Mouse (Mus musculus): Measurements from ENCODE around the gene Piwil4. TPM values are rescaled to one million over a fixed set of nuclear protein-coding genes. Genes with fewer than 3 reads are reported as not detected.

The Piwil4 gene
- polyA plus RNA-seq, 1 experiment from 2014 or later: 0.06 TPM

DNA sequence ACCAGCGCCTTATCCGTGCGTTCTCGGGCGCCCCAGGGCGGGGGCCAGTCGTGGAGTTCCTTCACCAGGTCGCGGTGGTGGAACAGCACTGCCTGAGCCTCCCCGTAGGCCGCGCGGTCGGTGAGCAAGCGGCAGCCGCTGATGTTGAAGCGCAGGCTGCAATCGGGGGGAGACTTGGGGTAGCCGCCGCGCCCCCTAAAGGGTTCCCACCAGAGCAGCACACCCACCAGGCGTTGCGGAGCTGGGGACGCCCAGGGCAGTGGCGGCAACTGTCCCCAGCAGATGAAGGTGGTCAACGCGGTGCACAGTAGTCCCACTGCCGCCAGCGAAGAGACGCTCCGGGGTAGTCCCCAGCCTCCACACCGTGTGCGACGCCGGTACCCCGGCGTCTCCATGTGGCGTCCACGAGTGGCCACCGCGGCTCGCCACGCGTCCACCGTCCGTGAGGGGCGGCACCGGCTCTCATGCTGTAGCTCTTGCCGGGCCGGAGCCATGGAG, 11.0 kb upstream of the Piwil4 start:
- Histone ChIP-seq H3K4me3 (ENCODE audit: inconsistent target) (peak overlapping the region; percentile 1; the same call in 1 of the 2 replicates), H3K79me2 (ENCODE audit: inconsistent target) (no peaks in the 10 kb centered on the region), H3K27ac (no peak overlapping the region), H3K36me3 (ENCODE audit: inconsistent target) (no peaks in the 10 kb centered on the region)
- WGBS (ENCODE audit: missing documents): 2% methylated on average over 50 of the region's 50 CpGs

DNA sequence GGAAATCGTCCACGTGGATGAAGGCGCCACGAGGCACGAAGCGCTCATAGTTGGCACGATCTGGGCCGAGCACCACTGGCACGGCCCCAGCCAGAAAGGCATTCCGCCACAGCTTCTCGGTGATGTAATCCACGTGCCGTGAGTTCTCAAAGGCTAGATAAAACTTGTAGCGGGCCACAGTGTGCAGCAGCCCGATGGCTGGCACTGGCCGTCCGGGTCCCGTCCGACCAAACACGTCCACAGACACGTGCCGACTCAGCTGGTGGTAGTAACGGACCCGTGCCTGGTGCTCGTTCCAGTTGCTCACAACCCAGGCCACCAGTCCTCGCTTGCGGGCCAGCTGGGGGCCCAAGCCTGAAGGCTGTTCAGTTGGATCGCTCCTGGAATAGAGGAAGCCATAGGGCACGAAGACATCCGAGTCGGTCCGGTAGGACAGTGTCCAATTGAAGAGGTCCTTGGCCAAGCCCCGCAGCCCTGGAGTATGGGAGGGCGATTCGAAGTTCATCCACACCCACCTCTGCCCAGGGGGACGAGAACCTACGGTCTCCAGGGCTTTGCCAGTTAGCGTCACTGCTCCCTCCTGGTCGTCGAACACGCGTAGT, 10.5 kb upstream of the Piwil4 start:
- Histone ChIP-seq H3K4me3 (ENCODE audit: inconsistent target) (peak overlapping the region; percentile 1; the same call in 1 of the 2 replicates), H3K79me2 (ENCODE audit: inconsistent target) (no peaks in the 10 kb centered on the region), H3K27ac (no peak overlapping the region), H3K36me3 (ENCODE audit: inconsistent target) (no peaks in the 10 kb centered on the region)
- WGBS (ENCODE audit: missing documents): 75% methylated on average over 41 of the region's 42 CpGs

GRCm38 (mm10) chr9:14739498-14740150, 909 bp downstream of the Piwil4 start:
- Histone ChIP-seq H3K79me2 (ENCODE audit: inconsistent target) (no peaks in the 10 kb centered on the region), H3K4me3 (ENCODE audit: inconsistent target) (no peak overlapping the region), H3K36me3 (ENCODE audit: inconsistent target) (no peaks in the 10 kb centered on the region), H3K27ac (no peak overlapping the region)
- WGBS (ENCODE audit: missing documents): 73% methylated on average over 4 of the region's 4 CpGs

DNA sequence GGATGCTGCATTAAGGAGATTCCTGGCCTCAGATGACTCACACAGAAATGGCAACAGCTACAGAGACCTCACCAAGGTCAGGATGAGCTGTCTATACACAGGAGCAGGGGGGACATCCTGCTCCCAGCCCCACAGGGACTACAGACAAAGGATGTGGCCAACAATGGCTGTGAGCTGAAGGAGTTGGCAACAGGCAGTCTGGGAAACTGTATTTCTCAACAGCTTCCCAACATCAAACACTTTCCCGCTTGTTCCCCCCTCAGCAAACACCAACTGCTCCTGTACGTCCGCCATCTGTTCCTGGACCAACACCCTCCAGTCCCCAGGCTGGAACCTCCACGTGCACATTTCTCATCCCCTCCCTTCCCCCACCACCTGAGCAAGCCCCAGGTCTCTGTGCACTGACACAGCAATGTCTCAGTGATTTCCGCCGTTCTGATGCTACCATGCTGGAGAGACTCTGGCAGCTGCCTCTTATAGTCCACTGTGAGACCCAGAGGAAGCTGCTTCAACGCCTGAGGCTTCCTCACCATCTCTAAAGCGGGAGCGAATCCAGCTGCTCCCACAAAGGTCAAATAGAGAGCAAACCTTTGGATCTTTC, 9.5 kb downstream of the Piwil4 start:
- 65% methylated on average over 9 of the region's 9 CpGs for WGBS (ENCODE audit: missing documents)
- H3K79me2 ChIP-seq (ENCODE audit: inconsistent target): no peaks in the 10 kb centered on the region
- no peak overlapping the region for H3K27ac ChIP-seq
- H3K4me3 ChIP-seq (ENCODE audit: inconsistent target): no peak overlapping the region
- no peaks in the 10 kb centered on the region for H3K36me3 ChIP-seq (ENCODE audit: inconsistent target)

GRCm38 (mm10) chr9:14728365-14728764, 12.2 kb downstream of the Piwil4 start:
- no peak overlapping the region for H3K27ac ChIP-seq
- no peaks in the 10 kb centered on the region for H3K36me3 ChIP-seq (ENCODE audit: inconsistent target)
- no peaks in the 10 kb centered on the region for H3K79me2 ChIP-seq (ENCODE audit: inconsistent target)
- H3K4me3 ChIP-seq (ENCODE audit: inconsistent target): no peak overlapping the region
- WGBS (ENCODE audit: missing documents): 94% methylated on average over 4 of the region's 4 CpGs

DNA sequence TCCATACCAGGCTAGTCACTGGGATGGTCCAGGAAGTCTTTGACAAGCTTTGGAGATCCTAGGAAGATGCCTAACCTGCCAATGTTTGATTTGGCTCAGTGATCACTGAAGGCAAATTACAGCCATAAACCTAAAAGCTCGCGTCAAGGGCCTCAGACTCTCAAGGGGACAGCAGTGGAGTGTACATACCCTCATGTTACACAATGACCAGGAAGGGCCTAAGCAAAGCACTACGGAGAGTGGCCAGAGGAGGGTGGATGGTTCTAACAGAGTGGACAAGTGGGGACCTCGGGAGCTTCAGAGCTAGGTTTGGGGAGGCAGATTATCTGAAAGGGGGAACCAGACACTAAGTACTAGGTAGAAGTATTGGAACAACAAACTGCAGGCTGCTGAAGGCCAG, 13.9 kb downstream of the Piwil4 start:
- Histone ChIP-seq H3K27ac (no peak overlapping the region), H3K36me3 (ENCODE audit: inconsistent target) (no peaks in the 10 kb centered on the region), H3K79me2 (ENCODE audit: inconsistent target) (no peaks in the 10 kb centered on the region), H3K4me3 (ENCODE audit: inconsistent target) (no peak overlapping the region)
- 96% methylated on average over 4 of the region's 4 CpGs for WGBS (ENCODE audit: missing documents)

DNA sequence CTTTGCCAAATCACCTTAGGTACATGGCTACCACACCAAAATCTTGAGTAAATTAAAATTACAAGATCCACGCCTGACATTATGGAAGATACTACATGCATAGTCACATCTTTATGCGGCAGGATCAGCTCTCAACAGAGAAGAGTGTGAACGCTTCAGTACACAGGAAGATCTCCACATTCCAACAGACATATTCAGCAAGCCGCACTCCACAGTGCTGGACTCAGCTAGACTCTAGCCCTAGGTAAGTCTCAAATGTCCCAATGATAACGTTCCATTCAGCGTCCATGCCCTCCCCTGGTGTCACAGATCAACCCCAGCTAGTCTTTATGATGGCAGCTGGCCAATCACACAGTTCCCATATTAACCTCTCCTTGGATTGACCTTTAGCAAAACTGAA, 14.5 kb downstream of the Piwil4 start:
- H3K4me3 ChIP-seq (ENCODE audit: inconsistent target): no peak overlapping the region
- H3K79me2 ChIP-seq (ENCODE audit: inconsistent target): no peaks in the 10 kb centered on the region
- H3K27ac ChIP-seq: no peak overlapping the region
- no peaks in the 10 kb centered on the region for H3K36me3 ChIP-seq (ENCODE audit: inconsistent target)
- WGBS (ENCODE audit: missing documents): 96% methylated on average over 6 of the region's 6 CpGs

DNA sequence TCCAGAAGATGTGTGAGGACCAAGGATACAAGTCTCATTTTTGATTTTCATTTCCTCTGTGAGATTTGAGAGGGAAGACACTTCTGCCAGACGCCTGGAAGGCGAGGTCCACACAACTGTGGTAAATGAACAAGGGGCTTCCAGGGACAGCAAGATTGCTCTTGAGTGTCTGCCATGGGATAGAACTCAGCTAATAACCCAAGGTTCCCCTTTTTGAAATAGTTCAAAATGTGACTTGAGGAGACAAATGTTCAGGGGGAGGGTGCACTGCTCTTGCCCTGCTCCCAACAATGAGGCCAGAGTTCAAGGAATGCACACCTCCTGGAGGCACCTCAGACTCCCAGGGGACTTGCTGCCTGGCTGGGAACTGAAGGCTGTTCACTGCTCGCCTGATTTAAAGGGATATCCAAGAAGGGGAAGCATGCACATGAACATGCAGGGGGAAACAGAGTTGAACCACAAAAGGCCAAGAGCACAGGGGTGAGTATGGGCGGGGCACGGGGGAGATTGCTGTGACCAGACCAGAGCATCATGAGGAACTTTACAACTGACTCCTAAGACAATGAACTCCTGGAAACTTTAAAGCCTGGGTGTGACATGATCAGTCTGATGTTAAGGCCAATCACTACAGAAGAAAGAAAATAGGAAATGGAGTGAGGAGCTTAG, 15.6 kb downstream of the Piwil4 start:
- 4% methylated on average over 5 of the region's 5 CpGs for whole genome bisulfite sequencing (ENCODE audit: missing documents)
- Histone ChIP-seq H3K27ac (no peak overlapping the region), H3K36me3 (ENCODE audit: inconsistent target) (no peaks in the 10 kb centered on the region), H3K79me2 (ENCODE audit: inconsistent target) (no peaks in the 10 kb centered on the region), H3K4me3 (ENCODE audit: inconsistent target) (no peak overlapping the region)

DNA sequence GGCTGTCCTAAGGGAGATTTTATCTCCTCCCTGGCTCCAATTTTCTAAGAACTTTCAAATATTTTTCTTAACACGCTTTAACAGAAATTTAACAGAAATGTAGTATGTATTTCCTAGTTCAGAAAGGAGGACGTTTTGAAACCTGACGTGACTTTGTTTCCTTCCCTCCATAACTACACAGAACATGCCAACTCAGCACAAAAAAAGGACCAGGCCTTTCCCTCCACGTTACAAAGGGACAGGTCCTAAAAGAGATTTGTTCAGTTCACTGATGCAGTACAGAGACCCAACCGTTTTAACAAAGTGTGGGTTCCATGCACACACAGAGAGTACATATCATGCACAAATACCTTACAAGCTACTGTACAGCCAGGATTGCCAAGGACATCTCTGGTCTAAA, 18.9 kb downstream of the Piwil4 start:
- WGBS (ENCODE audit: missing documents): 89% methylated on average over 5 of the region's 5 CpGs
- no peaks in the 10 kb centered on the region for H3K79me2 ChIP-seq (ENCODE audit: inconsistent target)
- H3K4me3 ChIP-seq (ENCODE audit: inconsistent target): no peak overlapping the region
- H3K36me3 ChIP-seq (ENCODE audit: inconsistent target): no peaks in the 10 kb centered on the region
- H3K27ac ChIP-seq: no peak overlapping the region

GRCm38 (mm10) chr9:14720384-14720783, 20.1 kb downstream of the Piwil4 start:
- no peak overlapping the region for H3K27ac ChIP-seq
- WGBS (ENCODE audit: missing documents): 93% methylated on average over 2 of the region's 2 CpGs
- no peak overlapping the region for H3K4me3 ChIP-seq (ENCODE audit: inconsistent target)

GRCm38 (mm10) chr9:14718332-14718691, 22.2 kb downstream of the Piwil4 start:
- Histone ChIP-seq H3K79me2 (ENCODE audit: inconsistent target) (no peaks in the 10 kb centered on the region), H3K4me3 (ENCODE audit: inconsistent target) (peak overlapping the region; percentile 10; the same call in 1 of the 2 replicates), H3K27ac (no peak overlapping the region), H3K36me3 (ENCODE audit: inconsistent target) (no peaks in the 10 kb centered on the region)

More at GRCm38 (mm10) chr9:14720384-14720783, 20.1 kb downstream of the Piwil4 start:
- no peaks in the 10 kb centered on the region for H3K79me2 ChIP-seq (ENCODE audit: inconsistent target)
- H3K36me3 ChIP-seq (ENCODE audit: inconsistent target): no peaks in the 10 kb centered on the region

- Histone ChIP-seq H3K79me2 (ENCODE audit: inconsistent target) (no peaks in the 10 kb centered on the region), H3K27ac (no peak overlapping the region)
Observed at GRCm38 (mm10) chr9:14717689-14718331, 22.7 kb downstream of the Piwil4 start.

GRCm38 (mm10) chr9:14715258-14715657, 25.3 kb downstream of the Piwil4 start:
- WGBS (ENCODE audit: missing documents): 94% methylated on average over 15 of the region's 15 CpGs
- Histone ChIP-seq H3K27ac (no peak overlapping the region), H3K4me3 (ENCODE audit: inconsistent target) (no peak overlapping the region), H3K36me3 (ENCODE audit: inconsistent target) (no peaks in the 10 kb centered on the region), H3K79me2 (ENCODE audit: inconsistent target) (no peaks in the 10 kb centered on the region)

More at GRCm38 (mm10) chr9:14717689-14718331, 22.7 kb downstream of the Piwil4 start:
- H3K4me3 ChIP-seq (ENCODE audit: inconsistent target): peak overlapping the region; percentile 10; the same call in 1 of the 2 replicates
- WGBS (ENCODE audit: missing documents): 18% methylated on average over 14 of the region's 14 CpGs
- no peaks in the 10 kb centered on the region for H3K36me3 ChIP-seq (ENCODE audit: inconsistent target)

DNA sequence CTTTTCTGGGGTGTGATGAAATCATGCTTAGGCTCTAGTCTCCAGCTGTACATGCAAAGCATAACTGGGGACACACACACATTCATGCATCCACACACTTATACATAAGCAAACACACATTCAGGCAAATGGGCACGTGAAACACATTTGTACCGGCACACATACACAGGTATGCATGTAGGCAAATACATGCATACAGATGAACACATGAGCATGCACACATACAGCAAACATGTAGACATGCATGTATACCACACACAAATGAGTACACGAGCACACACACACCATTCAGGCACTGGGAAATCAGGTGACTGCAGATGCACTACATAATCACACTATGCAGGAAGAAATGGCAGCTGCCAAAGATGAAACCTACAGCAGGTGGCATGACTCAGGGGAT, 29.6 kb downstream of the Piwil4 start:
- Histone ChIP-seq H3K36me3 (ENCODE audit: inconsistent target) (no peaks in the 10 kb centered on the region), H3K79me2 (ENCODE audit: inconsistent target) (no peaks in the 10 kb centered on the region), H3K4me3 (ENCODE audit: inconsistent target) (no peak overlapping the region), H3K27ac (no peak overlapping the region)
- WGBS (ENCODE audit: missing documents): 87% methylated on average over 3 of the region's 3 CpGs
